Mouse (Mus musculus) 416B (cell line): ENCODE data around the gene Qsox2.

Source experiments
- DNase-seq: peaks from one replicate; pipeline ENCODE4 v3.0.0; 2011; ENCODE audit warnings: low read depth

The Qsox2 gene

GRCm38 (mm10) chr2:26237290-26237782 lies at the start of gene Qsox2:
Gene Qsox2 (minus strand): TSS chr2:26237525.
- peak; percentile 97 for DNase-seq

GRCm38 (mm10) chr2:26286391-26286790 lies 49.1 kb upstream of the Qsox2 start:
- no peak for DNase-seq

GRCm38 (mm10) chr2:26285804-26286203 lies 48.5 kb upstream of the Qsox2 start:
- DNase-seq: no peak

GRCm38 (mm10) chr2:26280594-26280993 lies 43.3 kb upstream of the Qsox2 start:
- DNase-seq: no peak

GRCm38 (mm10) chr2:26279712-26280111 lies 42.4 kb upstream of the Qsox2 start:
- DNase-seq: no peak

GRCm38 (mm10) chr2:26273611-26274010 lies 36.3 kb upstream of the Qsox2 start:
- DNase-seq: peak; percentile 61

- no peak for DNase-seq
These were observed 30.9 kb upstream of the Qsox2 start for GRCm38 (mm10) chr2:26268216-26268615.

- DNase-seq: no peak
These were observed 28.9 kb upstream of the Qsox2 start for GRCm38 (mm10) chr2:26266066-26266742.

GRCm38 (mm10) chr2:26265095-26265494 lies 27.8 kb upstream of the Qsox2 start:
- DNase-seq: no peak

- DNase-seq: no peak
These were observed 27.3 kb upstream of the Qsox2 start for GRCm38 (mm10) chr2:26264646-26265045.

GRCm38 (mm10) chr2:26257315-26258096 lies 20.2 kb upstream of the Qsox2 start:
- no peak for DNase-seq

- no peak for DNase-seq
These were observed 17.5 kb upstream of the Qsox2 start for GRCm38 (mm10) chr2:26254816-26255215.

GRCm38 (mm10) chr2:26252514-26253206 lies 15.3 kb upstream of the Qsox2 start:
- DNase-seq: peak; percentile 16

GRCm38 (mm10) chr2:26247531-26247930 lies 10.2 kb upstream of the Qsox2 start:
- DNase-seq: no peak

GRCm38 (mm10) chr2:26240841-26241240 lies 3.5 kb upstream of the Qsox2 start:
- DNase-seq: no peak

- DNase-seq: no peak
These were observed 3.0 kb upstream of the Qsox2 start for GRCm38 (mm10) chr2:26240330-26240729.

GRCm38 (mm10) chr2:26236681-26237289 lies 540 bp downstream of the Qsox2 start:
- no peak for DNase-seq

GRCm38 (mm10) chr2:26234771-26235170 lies 2.6 kb downstream of the Qsox2 start:
- DNase-seq: no peak

- peak; percentile 16 for DNase-seq
These were observed 3.1 kb downstream of the Qsox2 start for GRCm38 (mm10) chr2:26234253-26234652.

- peak; percentile 12 for DNase-seq
These were observed 6.0 kb downstream of the Qsox2 start for GRCm38 (mm10) chr2:26231366-26231765.

GRCm38 (mm10) chr2:26230253-26230652 lies 7.1 kb downstream of the Qsox2 start:
- DNase-seq: peak; percentile 84

GRCm38 (mm10) chr2:26227788-26228187 lies 9.5 kb downstream of the Qsox2 start:
- DNase-seq: peak; percentile 82
